Comparison of ENCODE assay signal across 30 mouse cellular contexts in the genomic region with DNA sequence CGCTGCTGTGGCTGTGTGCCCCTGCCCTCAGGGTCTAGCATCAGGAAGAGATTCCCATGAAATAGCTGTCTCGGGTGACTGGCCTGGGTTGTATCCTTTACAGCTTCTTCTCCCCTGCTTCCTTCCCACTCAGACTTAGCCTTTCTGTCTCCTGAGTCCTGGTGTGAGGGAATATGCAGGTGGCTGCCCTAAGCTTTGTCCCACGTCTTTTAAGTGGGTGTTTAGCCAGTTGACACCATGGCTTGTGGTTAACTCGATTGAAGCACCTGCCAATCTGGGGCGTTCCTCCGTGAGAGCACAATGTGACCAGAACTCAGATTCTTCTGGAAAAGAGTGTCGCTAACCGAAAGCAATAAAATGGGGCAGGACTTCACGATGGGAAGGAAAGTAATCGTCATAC.
A peak's percentile ranks its signal among the peaks of the same experiment; 100 is the strongest.
DNase-seq lines count a peak whose midpoint lies in the region; ATAC-seq and TF ChIP-seq lines count a peak whose summit lies in the region.
"Had no signal": no experiment of that assay in that cellular context is flagged by ENCODE, and none has a peak within 500 bp of the region (broad histone marks: within the 10 kb centered on the region; RNA-seq: fewer than 3 reads in every experiment).

No protein-coding gene starts in this region.

- no peak overlapping the region for H3K27ac ChIP-seq in midbrain, embryonic 11.5 days (ENCODE audit: low read depth, low read length)
- no peak overlapping the region for H3K27ac ChIP-seq in midbrain, postnatal 0 days (ENCODE audit: low read depth, low read length)
- H3K27ac ChIP-seq in thymus, adult 2 months (ENCODE audit: control insufficient read depth, insufficient read depth, low read length), result peak overlapping the region; percentile 75
- H3K27ac ChIP-seq: embryonic facial prominence, embryonic 13.5 days; forebrain, embryonic 10.5 days; hindbrain, embryonic 14.5 days; layer of hippocampus, adult 2 months; left cerebral cortex, adult 2 months; limb, embryonic 13.5 days; lung, embryonic 15.5 days; midbrain, embryonic 12.5 days; stomach, postnatal 0 days had no signal

- no peaks in the 10 kb centered on the region for H3K36me3 ChIP-seq in midbrain, embryonic 11.5 days (ENCODE audit: control insufficient read depth, insufficient read depth, low read length)
- no peaks in the 10 kb centered on the region for H3K36me3 ChIP-seq in midbrain, postnatal 0 days (ENCODE audit: insufficient read depth, low read length)
- H3K36me3 ChIP-seq in thymus, adult 2 months (ENCODE audit: control insufficient read depth, insufficient read depth, low read length), result no peaks in the 10 kb centered on the region
- H3K36me3 ChIP-seq: embryonic facial prominence, embryonic 13.5 days; forebrain, embryonic 10.5 days; G1E; heart, embryonic 12.5 days; limb, embryonic 13.5 days; lung, embryonic 15.5 days; midbrain, embryonic 12.5 days had no signal

- peak; percentile 31 for DNase-seq in midbrain, embryonic 11.5 days (ENCODE audit: low spot score, missing footprints)
- DNase-seq in midbrain, postnatal 0 days (ENCODE audit: low spot score), result no peak
- peak; percentile 35 for DNase-seq in Muller cell, postnatal 12 days (ENCODE audit: inconsistent ontology term)
- DNase-seq in thymus, adult 2 months, result peak; percentile 67
- DNase-seq in thymus, postnatal 36 days, result peak; percentile 63 to 74
- no peak for DNase-seq in adrenal gland, postnatal 4 days (ENCODE audit: low spot score in 2 of 2)
- no peak for DNase-seq in frontal cortex, adult 2 months (ENCODE audit: extremely low spot score in 1 of 2, low spot score in 1 of 2)
- DNase-seq: adrenal gland, postnatal 25 days; cerebellum, adult 18-20 months; cerebellum, postnatal 10 days; gastrocnemius, postnatal 14 days; heart, postnatal 10 days; kidney, adult 8-10 months; kidney, postnatal 36 days; right cerebral cortex, postnatal 4 days had no signal

- H3K9ac ChIP-seq in midbrain, embryonic 11.5 days (ENCODE audit: low read length), result no peak overlapping the region
- no peak overlapping the region for H3K9ac ChIP-seq in midbrain, postnatal 0 days (replicated peaks; ENCODE audit: low read length, poor library complexity, severe bottlenecking)
- H3K9ac ChIP-seq: embryonic facial prominence, embryonic 13.5 days; heart, embryonic 12.5 days; hindbrain, embryonic 14.5 days; limb, embryonic 13.5 days; lung, embryonic 15.5 days; midbrain, embryonic 12.5 days had no signal

- H3K4me1 ChIP-seq in midbrain, embryonic 11.5 days (ENCODE audit: control insufficient read depth, insufficient read depth, low read length), result no peaks in the 10 kb centered on the region
- H3K4me1 ChIP-seq in midbrain, postnatal 0 days (ENCODE audit: insufficient read depth, low read length), result no peaks in the 10 kb centered on the region
- peaks cover 52% of the 10 kb centered on the region for H3K4me1 ChIP-seq in thymus, adult 2 months (replicated peaks; ENCODE audit: control insufficient read depth, insufficient read depth, low read length)
- H3K4me1 ChIP-seq: heart, embryonic 12.5 days; lung, embryonic 15.5 days had no signal

- TF ChIP-seq CTCF in midbrain, postnatal 0 days (IDR thresholded peaks at IDR 0.05), result no peak
- TF ChIP-seq CTCF in thymus, adult 2 months (IDR thresholded peaks at IDR 0.05; ENCODE audit: borderline replicate concordance, control insufficient read depth, extremely low read depth, insufficient read depth, low read length, poor library complexity), result no peak

- no peaks in the 10 kb centered on the region for H3K9me3 ChIP-seq in midbrain, embryonic 11.5 days (ENCODE audit: control insufficient read depth, low read length)
- no peaks in the 10 kb centered on the region for H3K9me3 ChIP-seq in midbrain, postnatal 0 days (ENCODE audit: low read length)
- H3K9me3 ChIP-seq: embryonic facial prominence, embryonic 13.5 days; forebrain, embryonic 10.5 days; heart, embryonic 12.5 days; lung, embryonic 15.5 days; midbrain, embryonic 12.5 days had no signal

- TF ChIP-seq POLR2A in thymus, adult 2 months (IDR thresholded peaks at IDR 0.05; ENCODE audit: control insufficient read depth, extremely low read depth, insufficient read depth, low read length, poor library complexity), result no peak

- H3K4me2 ChIP-seq in midbrain, embryonic 11.5 days, result no peak overlapping the region
- H3K4me2 ChIP-seq in midbrain, postnatal 0 days (ENCODE audit: low read depth, low read length, poor library complexity, severe bottlenecking), result no peak overlapping the region
- H3K4me2 ChIP-seq: embryonic facial prominence, embryonic 13.5 days; heart, embryonic 12.5 days; hindbrain, embryonic 14.5 days; limb, embryonic 13.5 days; liver, embryonic 11.5 days; lung, embryonic 15.5 days; midbrain, embryonic 12.5 days had no signal

- no peak overlapping the region for H3K4me3 ChIP-seq in midbrain, embryonic 11.5 days (ENCODE audit: low read depth, low read length)
- no peak overlapping the region for H3K4me3 ChIP-seq in midbrain, postnatal 0 days (ENCODE audit: low read depth, low read length)
- H3K4me3 ChIP-seq in thymus, adult 2 months (ENCODE audit: control insufficient read depth, insufficient read depth, low read length), result no peak overlapping the region
- H3K4me3 ChIP-seq: embryonic facial prominence, embryonic 13.5 days; forebrain, embryonic 10.5 days; heart, embryonic 12.5 days; layer of hippocampus, adult 2 months; left cerebral cortex, adult 2 months; limb, embryonic 13.5 days; lung, embryonic 15.5 days; midbrain, embryonic 12.5 days had no signal

- no peaks in the 10 kb centered on the region for H3K27me3 ChIP-seq in midbrain, embryonic 11.5 days (ENCODE audit: control insufficient read depth, insufficient read depth, low read length)
- no peaks in the 10 kb centered on the region for H3K27me3 ChIP-seq in midbrain, postnatal 0 days (ENCODE audit: insufficient read depth, low read length)
- no peaks in the 10 kb centered on the region for H3K27me3 ChIP-seq in thymus, adult 2 months (ENCODE audit: control insufficient read depth, insufficient read depth, low read length)
- H3K27me3 ChIP-seq: embryonic facial prominence, embryonic 13.5 days; heart, embryonic 12.5 days; limb, embryonic 13.5 days; lung, embryonic 15.5 days; midbrain, embryonic 12.5 days; Patski had no signal

- ATAC-seq in midbrain, embryonic 11.5 days (ENCODE audit: low FRiP score), result no peak
- no peak for ATAC-seq in midbrain, postnatal 0 days (ENCODE audit: low FRiP score)
- no peak for ATAC-seq in activated CD4-positive, CD25-positive, alpha-beta regulatory T cell, adult 4 months
- ATAC-seq: forebrain, embryonic 16.5 days; Patski had no signal

- 80% methylated on average over 10 of the region's 10 CpGs for WGBS in midbrain, embryonic 11.5 days
- 76% methylated on average over 10 of the region's 10 CpGs for WGBS in midbrain, postnatal 0 days
- WGBS in thymus, adult 2 months, result 11% methylated on average over 10 of the region's 10 CpGs

Comparison
In these comparisons a context has a peak if more than half of its experiments do, and no peak if none do; other contexts are left out.
1. DNase-seq: peak in midbrain, embryonic 11.5 days (single experiment), Muller cell, postnatal 12 days (single experiment), thymus, adult 2 months (single experiment) and thymus, postnatal 36 days (2 of 2); none in midbrain, postnatal 0 days (single experiment), adrenal gland, postnatal 4 days (0 of 2) and frontal cortex, adult 2 months (0 of 2).